Mouse (Mus musculus): Measurements from ENCODE around the gene Wdr5b.

GRCm38 (mm10) chr16:36071450-36072379, 30.7 kb downstream of the Wdr5b start, which contains the start of the genes Fam162a and Ccdc58:
- TF ChIP-seq GATA1 (IDR thresholded peaks at IDR 0.05; ENCODE audit: low read length) (no peak), TAL1 (IDR thresholded peaks at IDR 0.05; ENCODE audit: low read length) (no peak)

Measured in erythroblast, embryonic 14.5 days (primary cell).